1 mouse cellular context compared by ENCODE assay signal in the genomic region with DNA sequence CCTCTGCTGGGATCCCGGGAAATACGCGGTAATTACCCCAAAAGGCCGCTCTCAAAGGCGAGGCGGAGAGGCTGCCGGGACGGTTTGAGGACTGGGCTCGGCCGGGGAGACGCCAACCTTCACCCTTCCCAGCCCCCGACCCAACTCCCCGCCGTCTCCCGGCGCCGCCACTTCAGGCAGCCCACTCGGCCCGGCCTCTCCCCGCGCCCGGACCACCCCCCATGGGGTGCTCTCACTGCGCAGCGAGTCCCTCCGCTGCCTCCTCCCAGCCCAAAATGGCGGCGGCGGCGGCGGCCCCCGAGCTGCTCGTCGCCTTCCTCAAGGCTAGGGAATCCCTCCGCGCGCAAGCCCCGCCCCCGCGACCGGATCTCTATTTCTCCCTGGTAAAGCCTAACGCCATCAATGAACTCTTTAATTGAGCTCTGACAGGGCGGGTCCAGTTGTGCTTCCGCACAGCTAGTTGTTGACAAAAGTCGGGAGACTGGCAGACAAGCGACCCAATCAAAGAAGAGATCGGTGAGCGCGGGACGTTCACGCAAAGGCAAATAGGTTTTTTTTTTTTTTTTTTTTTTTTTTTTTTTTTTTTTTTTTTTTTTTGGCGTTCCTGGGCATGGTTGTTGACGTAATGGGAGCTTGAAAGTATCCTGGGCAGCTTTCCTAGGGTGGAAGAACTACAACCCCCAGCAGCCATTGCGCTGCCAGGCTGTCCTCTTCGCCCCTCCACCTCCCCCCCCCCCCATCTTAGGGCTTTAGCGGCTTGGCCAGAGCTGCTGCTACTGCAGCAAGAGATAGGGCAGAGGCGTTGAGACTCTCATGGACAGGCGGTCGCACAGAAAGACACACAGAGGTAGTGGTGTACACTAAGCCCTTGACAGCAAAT.
TF ChIP-seq lines count a peak whose summit lies in the region.

No protein-coding gene starts in this region.

TF ChIP-seq in CH12.LX, 34 proteins besides CTCF, POLR2A, EP300 and RAD21:
- TF ChIP-seq ZKSCAN1 (IDR thresholded peaks at IDR 0.05; ENCODE audit: borderline replicate concordance, low read depth, low read length), result peak; percentile 48; the same call in 1 of the 2 replicates
- no peak for TF ChIP-seq PAX5 (IDR thresholded peaks at IDR 0.05; ENCODE audit: low read length)
- TF ChIP-seq CHD1 (IDR thresholded peaks at IDR 0.05; ENCODE audit: low read depth, low read length), result no peak
- TF ChIP-seq MEF2A (IDR thresholded peaks at IDR 0.05; ENCODE audit: borderline replicate concordance, low read depth, low read length), result peak; percentile 64
- TF ChIP-seq RCOR1 (conservative IDR thresholded peaks at IDR 0.05; ENCODE audit: low read depth, low read length), result no peak; the same call in 1 of the 2 replicates
- peak; percentile 95 for TF ChIP-seq KAT2A (IDR thresholded peaks at IDR 0.05; ENCODE audit: insufficient replicate concordance, low read length)
- peak; percentile 90 for TF ChIP-seq ETS1 (conservative IDR thresholded peaks at IDR 0.05; ENCODE audit: low read depth, low read length)
- peak; percentile 81 for TF ChIP-seq MYC (IDR thresholded peaks at IDR 0.05; ENCODE audit: low read depth, low read length)
- no peak; the same call in none of the 2 replicates for TF ChIP-seq POLR2AphosphoS2 (IDR thresholded peaks at IDR 0.05; ENCODE audit: low read depth, low read length)
- TF ChIP-seq USF1 (IDR thresholded peaks at IDR 0.05; ENCODE audit: low read depth, low read length), result no peak
- TF ChIP-seq BHLHE40 (IDR thresholded peaks at IDR 0.05; ENCODE audit: low read depth, low read length), result peak; percentile 60
- TF ChIP-seq SIN3A (IDR thresholded peaks at IDR 0.05; ENCODE audit: low read length), result peak; percentile 98
- TF ChIP-seq JUN (IDR thresholded peaks at IDR 0.05; ENCODE audit: insufficient read depth, low read depth, low read length), result peak; percentile 83
- peak; percentile 61; the same call in 1 of the 2 replicates for TF ChIP-seq ZMIZ1 (IDR thresholded peaks at IDR 0.05; ENCODE audit: low read depth, low read length)
- TF ChIP-seq MAFK (IDR thresholded peaks at IDR 0.05; ENCODE audit: insufficient replicate concordance, low read length), result no peak
- peak; percentile 99 for TF ChIP-seq ZNF384 (IDR thresholded peaks at IDR 0.05; ENCODE audit: low read depth, low read length)
- TF ChIP-seq SMC3 (IDR thresholded peaks at IDR 0.05; ENCODE audit: low read depth, low read length), result no peak; the same call in 1 of the 2 replicates
- no peak for TF ChIP-seq USF2 (conservative IDR thresholded peaks at IDR 0.05; ENCODE audit: low read depth, low read length)
- peak; percentile 57 for TF ChIP-seq TBP (conservative IDR thresholded peaks at IDR 0.05; ENCODE audit: low read depth, low read length)
- TF ChIP-seq E2F4 (IDR thresholded peaks at IDR 0.05; ENCODE audit: insufficient replicate concordance, low read depth, low read length), result peak; percentile 99
- peak; percentile 40; the same call in 1 of the 2 replicates for TF ChIP-seq MAX (IDR thresholded peaks at IDR 0.05; ENCODE audit: low read length)
- TF ChIP-seq UBTF (IDR thresholded peaks at IDR 0.05; ENCODE audit: low read depth, low read length), result peak; percentile 96
- TF ChIP-seq HCFC1 (IDR thresholded peaks at IDR 0.05; ENCODE audit: low read depth, low read length), result peak; percentile 93
- TF ChIP-seq TCF12 (IDR thresholded peaks at IDR 0.05; ENCODE audit: low read depth, low read length), result peak; percentile 91
- peak; percentile 67 for TF ChIP-seq NRF1 (IDR thresholded peaks at IDR 0.05; ENCODE audit: low read depth, low read length)
- TF ChIP-seq CHD2 (IDR thresholded peaks at IDR 0.05; ENCODE audit: low read length), result peak; percentile 92
- TF ChIP-seq ZC3H11A (IDR thresholded peaks at IDR 0.05; ENCODE audit: low read depth, low read length), result no peak
- peak; percentile 96 for TF ChIP-seq MAZ (IDR thresholded peaks at IDR 0.05; ENCODE audit: low read depth, low read length)
- TF ChIP-seq NELFE (IDR thresholded peaks at IDR 0.05; ENCODE audit: low read depth, low read length), result peak; percentile 82
- peak; percentile 93 for TF ChIP-seq ELF1 (IDR thresholded peaks at IDR 0.05; ENCODE audit: low read depth, low read length)
- peak; percentile 49 for TF ChIP-seq IRF4 (IDR thresholded peaks at IDR 0.05; ENCODE audit: low read depth, low read length)
- TF ChIP-seq JUND (conservative IDR thresholded peaks at IDR 0.05; ENCODE audit: low read depth, low read length), result peak; percentile 81
- peak; percentile 62; the same call in 1 of the 2 replicates for TF ChIP-seq GABPA (IDR thresholded peaks at IDR 0.05; ENCODE audit: insufficient replicate concordance, low read depth, low read length)
- TF ChIP-seq MXI1 (IDR thresholded peaks at IDR 0.05; ENCODE audit: low read depth, low read length), result 0 out of 2 replicates have a peak, but pooled peaks have one; percentile 42
